Mouse (Mus musculus): ENCODE results near the gene Dll1. TPM values are rescaled to one million over a fixed set of nuclear protein-coding genes. Genes with fewer than 3 reads are reported as not detected.

Gene Dll1
- polyA plus RNA-seq, 1 experiment from 2014 or later: 20.0 TPM

DNA sequence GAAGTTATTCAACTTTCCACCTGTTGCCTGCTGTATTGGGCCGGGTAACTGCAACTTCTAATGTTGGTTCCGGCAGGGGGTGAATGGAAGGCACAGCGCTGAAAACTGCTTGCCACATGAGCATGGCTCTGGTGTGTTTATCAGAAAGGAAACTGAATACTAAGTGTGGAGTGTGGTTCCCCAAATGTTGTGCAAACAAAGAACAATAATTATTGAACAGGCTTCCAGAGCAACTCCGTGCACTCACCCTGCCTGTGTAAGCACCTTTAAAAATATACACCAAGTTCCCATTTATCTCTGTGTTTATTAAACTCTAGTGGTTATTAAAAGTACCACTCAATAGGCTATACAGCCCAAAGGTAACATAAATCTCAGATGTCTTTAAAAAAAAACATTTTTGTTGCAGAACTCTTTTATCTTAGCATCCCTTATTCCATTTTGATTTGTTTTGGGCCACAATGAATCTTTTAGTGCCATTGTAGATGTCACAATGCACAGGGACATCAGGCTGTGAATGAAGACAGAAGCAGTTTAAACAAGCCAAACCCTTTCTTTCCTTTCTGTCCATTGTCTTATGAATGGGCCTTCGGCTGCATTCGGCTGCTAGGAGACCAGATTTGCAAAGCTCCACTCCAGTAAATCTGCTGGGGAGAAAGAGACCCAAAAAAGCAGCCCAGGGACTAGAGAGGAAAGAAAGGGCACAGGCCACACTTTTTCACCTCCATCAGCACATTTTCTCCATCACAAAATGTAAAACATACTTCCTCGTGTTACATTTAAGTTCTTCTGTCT lies 5.4 kb upstream of the Dll1 start:
- 40% methylated on average over 7 of the region's 7 CpGs for WGBS
- DNase-seq (ENCODE audit: low spot score): no peak
- Histone ChIP-seq H3K36me3 (ENCODE audit: control insufficient read depth, insufficient read depth, low read length) (no peaks in the 10 kb centered on the region), H3K9me3 (ENCODE audit: control insufficient read depth, low read length) (no peaks in the 10 kb centered on the region), H3K27me3 (replicated peaks; ENCODE audit: control insufficient read depth, insufficient read depth, low read length) (peaks cover 48% of the 10 kb centered on the region), H3K4me1 (replicated peaks; ENCODE audit: control insufficient read depth, insufficient read depth, low read length) (peaks cover 22% of the 10 kb centered on the region), H3K4me3 (ENCODE audit: low read depth, low read length) (no peak overlapping the region), H3K4me2 (ENCODE audit: low read length) (no peak overlapping the region), H3K9ac (ENCODE audit: low read length) (no peak overlapping the region), H3K27ac (ENCODE audit: low read depth) (no peak overlapping the region)
- ATAC-seq (replicated peaks; ENCODE audit: low FRiP score, low TSS enrichment, low read depth): no peak

- H3K9me3 ChIP-seq (ENCODE audit: control insufficient read depth, low read length): no peaks in the 10 kb centered on the region
- H3K4me2 ChIP-seq (ENCODE audit: low read length): peak overlapping the region; percentile 86
- WGBS: 10% methylated on average over 22 of the region's 22 CpGs
- peak overlapping the region; percentile 41 for H3K4me3 ChIP-seq (ENCODE audit: low read depth, low read length)
- peak; percentile 74 for DNase-seq (ENCODE audit: low spot score)
- no peaks in the 10 kb centered on the region for H3K36me3 ChIP-seq (ENCODE audit: control insufficient read depth, insufficient read depth, low read length)
- peak overlapping the region; percentile 41 for H3K9ac ChIP-seq (ENCODE audit: low read length)
- ATAC-seq (replicated peaks; ENCODE audit: low FRiP score, low TSS enrichment, low read depth): peak; percentile 49
- peaks cover 27% of the 10 kb centered on the region for H3K4me1 ChIP-seq (replicated peaks; ENCODE audit: control insufficient read depth, insufficient read depth, low read length)
- no peak overlapping the region for H3K27ac ChIP-seq (ENCODE audit: low read depth)
- peaks cover 54% of the 10 kb centered on the region for H3K27me3 ChIP-seq (replicated peaks; ENCODE audit: control insufficient read depth, insufficient read depth, low read length)
These were observed 4.6 kb upstream of the Dll1 start for GRCm38 (mm10) chr17:15381092-15381860.

- Histone ChIP-seq H3K4me3 (ENCODE audit: low read depth, low read length) (peak overlapping the region; percentile 41), H3K4me2 (ENCODE audit: low read length) (peak overlapping the region; percentile 86), H3K9me3 (ENCODE audit: control insufficient read depth, low read length) (no peaks in the 10 kb centered on the region), H3K4me1 (replicated peaks; ENCODE audit: control insufficient read depth, insufficient read depth, low read length) (peaks cover 27% of the 10 kb centered on the region), H3K36me3 (ENCODE audit: control insufficient read depth, insufficient read depth, low read length) (no peaks in the 10 kb centered on the region), H3K9ac (ENCODE audit: low read length) (peak overlapping the region; percentile 41), H3K27me3 (replicated peaks; ENCODE audit: control insufficient read depth, insufficient read depth, low read length) (peaks cover 56% of the 10 kb centered on the region), H3K27ac (ENCODE audit: low read depth) (no peak overlapping the region)
- under 1% methylated on average over 27 of the region's 27 CpGs for WGBS
- peak; percentile 45 for ATAC-seq (replicated peaks; ENCODE audit: low FRiP score, low TSS enrichment, low read depth)
- peak; percentile 80 for DNase-seq (ENCODE audit: low spot score)
These were observed 4.0 kb upstream of the Dll1 start for GRCm38 (mm10) chr17:15380641-15381051.

DNA sequence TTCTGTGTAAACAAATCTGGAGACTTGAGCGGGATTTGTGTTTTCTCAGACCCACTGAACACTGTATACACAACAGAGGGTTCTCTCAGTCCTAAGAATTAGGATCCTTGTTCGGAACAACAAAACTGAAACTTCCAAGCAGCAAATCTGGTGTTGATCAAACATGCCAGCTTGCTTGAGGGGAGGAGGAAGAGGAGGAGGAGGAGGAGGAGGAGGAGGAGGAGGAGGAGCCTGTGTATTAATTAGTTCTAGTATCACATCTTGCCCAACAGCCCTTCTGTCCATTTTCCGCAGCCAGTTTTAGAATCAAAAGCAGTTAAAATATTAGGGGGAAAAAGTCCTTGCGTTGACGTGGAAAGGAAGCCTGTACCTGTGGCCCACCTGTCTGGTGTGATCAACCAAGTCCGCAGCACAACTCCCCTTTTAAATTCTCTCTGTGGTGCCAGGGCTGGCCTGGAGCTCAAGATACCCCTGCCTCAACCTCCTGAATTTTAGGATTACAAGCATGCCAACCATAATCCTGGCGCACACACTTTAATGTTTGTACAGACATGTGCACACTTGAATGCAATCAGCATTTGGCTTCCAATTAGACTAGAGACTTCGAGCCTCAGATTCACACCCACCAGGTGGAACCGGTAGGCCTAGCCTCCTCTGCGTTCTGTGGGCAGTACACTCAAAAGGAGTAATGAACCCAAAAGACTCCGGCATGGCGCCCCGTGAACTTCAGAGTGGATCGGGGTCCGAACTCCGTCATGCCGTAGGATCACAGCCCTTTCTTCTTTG lies 3.3 kb upstream of the Dll1 start:
- Histone ChIP-seq H3K9ac (ENCODE audit: low read length) (peak overlapping the region; percentile 41), H3K4me3 (ENCODE audit: low read depth, low read length) (peak overlapping the region; percentile 41), H3K4me2 (ENCODE audit: low read length) (peak overlapping the region; percentile 86), H3K36me3 (ENCODE audit: control insufficient read depth, insufficient read depth, low read length) (no peaks in the 10 kb centered on the region), H3K27ac (ENCODE audit: low read depth) (no peak overlapping the region), H3K27me3 (replicated peaks; ENCODE audit: control insufficient read depth, insufficient read depth, low read length) (peaks cover 58% of the 10 kb centered on the region), H3K4me1 (replicated peaks; ENCODE audit: control insufficient read depth, insufficient read depth, low read length) (peaks cover 27% of the 10 kb centered on the region), H3K9me3 (ENCODE audit: control insufficient read depth, low read length) (no peaks in the 10 kb centered on the region)
- 15% methylated on average over 17 of the region's 17 CpGs for WGBS
- DNase-seq (ENCODE audit: low spot score): no peak
- no peak for ATAC-seq (replicated peaks; ENCODE audit: low FRiP score, low TSS enrichment, low read depth)

DNA sequence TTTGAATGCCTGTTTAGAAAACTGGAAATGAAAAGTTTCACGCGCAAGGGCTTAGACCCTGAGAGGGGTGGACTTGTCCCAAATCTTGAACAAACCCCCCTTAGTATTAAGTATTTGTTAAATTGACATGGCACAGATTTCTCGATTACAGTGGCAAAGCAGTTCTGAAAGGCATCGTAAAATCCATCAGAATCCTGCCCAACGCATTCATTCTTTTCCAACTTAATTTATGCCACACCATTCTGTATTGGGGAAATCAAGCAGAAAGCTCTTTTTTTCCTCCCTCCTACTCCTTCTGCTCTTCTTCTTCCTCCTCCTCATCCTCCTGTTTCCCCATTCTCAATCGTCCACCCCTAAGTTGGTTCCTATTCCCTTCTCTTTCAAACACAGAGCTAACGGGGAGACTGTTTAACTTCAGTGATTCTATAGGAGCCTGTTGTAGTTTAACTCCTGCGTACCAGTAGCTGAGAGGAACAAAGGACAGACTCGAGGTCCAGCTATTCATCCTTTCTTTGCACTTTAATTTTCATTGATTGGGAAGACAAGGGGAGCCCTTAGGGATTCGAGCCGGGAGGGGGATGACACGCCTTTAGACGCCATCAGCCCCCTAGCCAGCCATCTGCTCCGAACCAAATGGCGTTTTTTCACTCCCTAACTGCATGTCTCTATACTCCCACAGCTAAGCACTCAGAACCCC lies 1.9 kb upstream of the Dll1 start:
- WGBS: 28% methylated on average over 15 of the region's 15 CpGs
- Histone ChIP-seq H3K27ac (ENCODE audit: low read depth) (no peak overlapping the region), H3K4me1 (replicated peaks; ENCODE audit: control insufficient read depth, insufficient read depth, low read length) (peaks cover 27% of the 10 kb centered on the region), H3K4me2 (ENCODE audit: low read length) (no peak overlapping the region), H3K9me3 (ENCODE audit: control insufficient read depth, low read length) (no peaks in the 10 kb centered on the region), H3K9ac (ENCODE audit: low read length) (no peak overlapping the region), H3K36me3 (ENCODE audit: control insufficient read depth, insufficient read depth, low read length) (no peaks in the 10 kb centered on the region), H3K4me3 (ENCODE audit: low read depth, low read length) (no peak overlapping the region), H3K27me3 (replicated peaks; ENCODE audit: control insufficient read depth, insufficient read depth, low read length) (peaks cover 71% of the 10 kb centered on the region)
- no peak for DNase-seq (ENCODE audit: low spot score)
- no peak for ATAC-seq (replicated peaks; ENCODE audit: low FRiP score, low TSS enrichment, low read depth)

DNA sequence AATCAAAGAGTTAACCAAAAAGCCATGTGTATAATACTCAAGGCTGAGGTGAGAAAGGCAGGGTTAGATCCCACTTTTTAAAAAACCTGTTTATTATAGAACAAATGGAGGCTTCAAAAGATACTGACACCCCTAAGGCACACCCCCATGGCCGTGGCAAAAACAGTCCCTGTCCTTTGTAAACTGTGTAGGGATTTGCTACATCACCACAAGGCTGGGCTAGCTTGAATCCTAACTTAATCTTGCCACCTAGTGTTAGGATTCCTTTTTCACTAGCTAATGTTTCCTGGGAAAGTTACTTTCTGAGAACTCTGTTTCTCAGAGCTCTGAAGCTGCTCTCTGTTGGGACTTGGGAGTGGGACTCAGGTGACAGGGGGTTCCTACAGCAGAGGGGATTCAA lies 1.2 kb upstream of the Dll1 start:
- Histone ChIP-seq H3K4me1 (replicated peaks; ENCODE audit: control insufficient read depth, insufficient read depth, low read length) (peaks cover 29% of the 10 kb centered on the region), H3K9ac (ENCODE audit: low read length) (no peak overlapping the region), H3K4me3 (ENCODE audit: low read depth, low read length) (no peak overlapping the region), H3K27me3 (replicated peaks; ENCODE audit: control insufficient read depth, insufficient read depth, low read length) (peaks cover 75% of the 10 kb centered on the region), H3K9me3 (ENCODE audit: control insufficient read depth, low read length) (no peaks in the 10 kb centered on the region), H3K4me2 (ENCODE audit: low read length) (peak overlapping the region; percentile 18; the same call in 1 of the 2 replicates), H3K36me3 (ENCODE audit: control insufficient read depth, insufficient read depth, low read length) (no peaks in the 10 kb centered on the region), H3K27ac (ENCODE audit: low read depth) (no peak overlapping the region)
- DNase-seq (ENCODE audit: low spot score): no peak
- ATAC-seq (replicated peaks; ENCODE audit: low FRiP score, low TSS enrichment, low read depth): no peak
- WGBS: 6% methylated on average over 1 of the region's 1 CpGs

GRCm38 (mm10) chr17:15375701-15376493 lies 775 bp downstream of the Dll1 start:
- Histone ChIP-seq H3K4me3 (ENCODE audit: low read depth, low read length) (peak overlapping the region; percentile 54), H3K9ac (ENCODE audit: low read length) (peak overlapping the region; percentile 62), H3K4me2 (ENCODE audit: low read length) (peak overlapping the region; percentile 99), H3K27ac (ENCODE audit: low read depth) (peak overlapping the region; percentile 70), H3K36me3 (ENCODE audit: control insufficient read depth, insufficient read depth, low read length) (no peaks in the 10 kb centered on the region), H3K9me3 (ENCODE audit: control insufficient read depth, low read length) (no peaks in the 10 kb centered on the region), H3K4me1 (replicated peaks; ENCODE audit: control insufficient read depth, insufficient read depth, low read length) (peaks cover 35% of the 10 kb centered on the region), H3K27me3 (replicated peaks; ENCODE audit: control insufficient read depth, insufficient read depth, low read length) (peaks cover 56% of the 10 kb centered on the region)
- under 1% methylated on average over 68 of the region's 69 CpGs for WGBS
- DNase-seq (ENCODE audit: low spot score) (peak; percentile 88), ATAC-seq (replicated peaks; ENCODE audit: low FRiP score, low TSS enrichment, low read depth) (peak; percentile 47)
